In the genomic region with DNA sequence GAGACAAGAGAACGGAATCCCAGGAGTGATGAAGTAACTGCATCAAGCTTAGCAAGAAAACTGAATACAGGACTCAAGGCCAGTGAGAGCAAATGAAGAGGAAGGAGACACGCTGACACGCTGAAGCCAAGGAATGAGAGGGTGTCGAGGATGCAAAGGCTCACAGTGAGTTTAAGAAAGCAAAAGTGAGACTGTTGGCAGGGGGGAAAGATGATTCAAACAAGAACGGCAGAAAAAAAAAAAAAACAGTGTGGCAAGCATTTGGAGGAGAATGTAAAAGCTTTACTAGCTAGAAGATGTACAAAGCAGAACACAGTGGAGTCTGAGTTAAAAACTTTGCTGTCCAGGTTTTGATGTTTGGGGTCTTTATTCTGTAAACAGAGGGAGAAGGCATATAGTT, we compare ENCODE assay signal across 19 mouse cellular contexts.
"Had no signal": no experiment of that assay in that cellular context is flagged by ENCODE, and none has a peak within 500 bp of the region (broad histone marks: within the 10 kb centered on the region; RNA-seq: fewer than 3 reads in every experiment).

No protein-coding gene starts in this region.

- H3K27ac ChIP-seq: limb, embryonic 12.5 days; limb, embryonic 15.5 days; liver, embryonic 14.5 days; lung, embryonic 15.5 days; midbrain, embryonic 10.5 days; midbrain, embryonic 13.5 days; stomach, embryonic 15.5 days had no signal

- DNase-seq: kidney, postnatal 4 days; left cerebral cortex, postnatal 4 days; lung, adult 18-20 months; lung, postnatal 10 days; lung, postnatal 36 days; retina, postnatal 1 day; right cerebral cortex, postnatal 25 days; spleen, adult 18-20 months; thymus, postnatal 25 days had no signal

- H3K4me2 ChIP-seq: limb, embryonic 12.5 days; limb, embryonic 15.5 days; lung, embryonic 15.5 days; midbrain, embryonic 13.5 days; stomach, embryonic 15.5 days had no signal

- H3K4me3 ChIP-seq: limb, embryonic 12.5 days; limb, embryonic 15.5 days; lung, embryonic 15.5 days; megakaryocyte, embryonic 14.5 days; midbrain, embryonic 10.5 days; midbrain, embryonic 13.5 days; myocyte; stomach, embryonic 15.5 days had no signal

- H3K27me3 ChIP-seq: limb, embryonic 12.5 days; limb, embryonic 15.5 days; lung, embryonic 15.5 days; megakaryocyte, embryonic 14.5 days; midbrain, embryonic 13.5 days; stomach, embryonic 15.5 days had no signal

- H3K36me3 ChIP-seq: limb, embryonic 12.5 days; limb, embryonic 15.5 days; lung, embryonic 15.5 days; midbrain, embryonic 10.5 days; midbrain, embryonic 13.5 days; stomach, embryonic 15.5 days had no signal

- H3K9ac ChIP-seq: limb, embryonic 12.5 days; limb, embryonic 15.5 days; liver, embryonic 14.5 days; lung, embryonic 15.5 days; midbrain, embryonic 13.5 days; stomach, embryonic 15.5 days had no signal

- H3K9me3 ChIP-seq: limb, embryonic 12.5 days; limb, embryonic 15.5 days; lung, embryonic 15.5 days; megakaryocyte, embryonic 14.5 days; midbrain, embryonic 10.5 days; midbrain, embryonic 13.5 days; stomach, embryonic 15.5 days had no signal

- H3K4me1 ChIP-seq: limb, embryonic 12.5 days; limb, embryonic 15.5 days; midbrain, embryonic 10.5 days; stomach, embryonic 15.5 days had no signal

- ATAC-seq: midbrain, embryonic 13.5 days; midbrain, embryonic 16.5 days had no signal
